Mouse (Mus musculus): Measurements from ENCODE around the gene F5.

DNA sequence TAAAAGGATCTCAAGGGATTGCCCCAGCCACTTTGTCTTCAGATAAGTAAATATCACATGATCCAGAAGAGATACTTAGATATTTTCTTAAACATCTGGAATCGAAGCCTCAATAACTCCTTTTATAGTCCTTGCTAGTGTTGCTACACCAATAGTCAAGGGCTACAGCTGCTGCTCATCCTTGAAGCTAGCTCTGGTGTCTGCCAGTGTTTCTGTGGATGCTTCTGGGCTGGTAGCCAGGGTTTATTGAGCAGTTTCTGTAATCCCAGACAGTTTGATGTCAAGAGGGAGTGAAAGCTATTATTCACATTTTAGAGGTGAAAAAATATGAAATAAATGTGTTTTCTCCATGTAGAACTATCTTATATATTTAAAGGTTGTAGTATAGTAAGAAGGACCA is 19.0 kb upstream of the F5 start:
- TF ChIP-seq POLR2A (IDR thresholded peaks at IDR 0.05; ENCODE audit: insufficient read depth, low read length) (no peak), CTCF (IDR thresholded peaks at IDR 0.05; ENCODE audit: low read depth, low read length) (no peak)

Measured in ES-Bruce4 (cell line).